Mouse (Mus musculus): ENCODE results near the gene 1700020A23Rik.

DNA sequence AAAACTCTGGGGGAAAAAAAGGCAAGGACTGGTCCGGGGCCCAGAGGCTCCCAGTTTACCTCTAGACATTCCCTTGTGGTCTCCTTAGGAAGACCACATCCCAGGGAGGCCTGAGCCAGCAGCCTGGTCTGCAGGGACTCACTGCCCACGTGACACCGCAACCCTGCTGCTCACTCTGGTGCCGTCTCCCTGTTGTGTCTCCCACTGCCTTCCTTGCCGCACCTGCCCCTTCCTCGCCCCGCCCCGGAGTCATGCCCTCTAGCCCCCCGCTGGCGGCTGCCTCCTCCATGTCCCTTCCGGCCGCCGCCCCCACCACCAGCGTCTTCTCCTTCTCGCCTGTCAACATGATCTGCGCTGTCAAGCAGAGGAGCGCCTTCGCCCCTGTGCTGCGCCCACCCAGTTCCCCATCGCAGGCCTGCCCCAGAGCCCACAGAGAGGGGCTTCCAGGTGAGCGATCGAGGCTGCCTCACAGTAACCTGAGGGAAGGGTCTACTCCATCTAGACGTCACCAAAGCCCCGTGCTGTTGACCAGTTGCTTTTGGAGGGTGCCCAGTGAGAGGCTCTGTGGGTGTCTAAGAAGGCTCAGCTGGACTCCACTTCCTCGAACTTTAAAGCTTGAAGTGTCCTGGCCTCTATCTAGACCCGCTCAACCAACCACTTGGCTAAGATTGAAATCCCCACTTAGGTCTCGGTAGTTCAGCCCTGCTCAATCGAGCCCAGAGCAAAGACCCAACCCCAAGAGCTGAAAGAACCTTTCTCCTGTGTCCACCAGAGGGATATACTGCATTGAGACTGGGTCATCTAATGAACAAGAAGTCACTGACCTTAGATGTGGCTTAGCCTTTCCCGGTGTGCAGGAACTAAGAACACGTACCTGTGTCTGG is 39.6 kb upstream of the 1700020A23Rik start:
- TF ChIP-seq CTCF (IDR thresholded peaks at IDR 0.05; ENCODE audit: control insufficient read depth, insufficient read depth, low read length) (no peak), POLR2A (IDR thresholded peaks at IDR 0.05; ENCODE audit: borderline replicate concordance, control insufficient read depth, low read depth, low read length) (no peak)
